Mouse (Mus musculus) ES-E14 (cell line): ENCODE results near the gene Ehmt1.

ENCODE experiments used
- CHD2 ChIP-seq: IDR thresholded peaks from 2 replicates; pipeline ENCODE4 v1.6.1; 2014; ENCODE audit warnings: mild to moderate bottlenecking, low read depth, low read length, inconsistent platforms
- HCFC1 ChIP-seq: IDR thresholded peaks from 2 replicates; pipeline ENCODE4 v1.6.1; 2012; ENCODE audit warnings: low read length, inconsistent platforms, borderline replicate concordance; ENCODE audit not compliant: insufficient read depth
- MAFK ChIP-seq: IDR thresholded peaks from 2 replicates; pipeline ENCODE4 v1.6.1; 2014; ENCODE audit warnings: mild to moderate bottlenecking, low read depth, low read length, inconsistent platforms; ENCODE audit not compliant: insufficient read depth
- ZC3H11A ChIP-seq: IDR thresholded peaks from 2 replicates; pipeline ENCODE4 v1.6.1; 2012; ENCODE audit warnings: low read depth, mild to moderate bottlenecking, inconsistent platforms, low read length, borderline replicate concordance
- ZNF384 ChIP-seq: IDR thresholded peaks from 2 replicates; pipeline ENCODE4 v1.6.1; 2012; ENCODE audit warnings: low read depth, low read length, inconsistent platforms

DNA sequence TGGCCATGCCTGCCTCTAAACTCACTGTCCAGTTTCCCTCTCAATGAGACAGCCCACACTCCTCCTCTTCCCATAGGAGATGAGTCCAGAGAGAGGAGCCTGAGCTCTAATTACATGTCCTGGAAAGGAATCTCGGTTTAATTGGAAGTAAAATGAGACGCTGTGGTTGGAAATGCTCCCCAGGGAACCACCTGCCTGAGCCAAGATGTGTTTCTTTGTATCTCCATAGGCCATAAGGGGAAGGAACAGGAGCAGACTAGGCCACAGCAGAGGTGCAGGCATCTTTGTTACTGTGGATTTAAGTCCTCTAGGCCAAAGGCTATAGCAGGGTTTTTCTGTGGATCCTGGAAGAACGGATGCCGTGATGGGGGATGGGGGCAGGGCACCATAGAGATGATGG lies 166.8 kb downstream of the Ehmt1 start:
- no peak for TF ChIP-seq ZNF384
- TF ChIP-seq CHD2: no peak
- TF ChIP-seq MAFK: no peak
- TF ChIP-seq ZC3H11A: no peak
- no peak for TF ChIP-seq HCFC1
